Mouse (Mus musculus) hindbrain, embryonic 16.5 days (tissue): Measurements from ENCODE around the gene Stra6. TPM values are rescaled to one million over a fixed set of nuclear protein-coding genes. Genes with fewer than 3 reads are reported as not detected.

Experiments
- ATAC-seq: fragments of 200-750 bp; cut with Nextera tagmentation; 2 replicates; pipeline ENCODE4 v1.8.0; 2017; ENCODE audit warnings: moderate TSS enrichment, moderate library complexity
- H3K27ac ChIP-seq: fragments of 300-500 bp; sonication (generic); 2 replicates; pipeline ENCODE4 v1.5.1; 2014; ENCODE audit warnings: low read depth, mild to moderate bottlenecking, control low read depth, low read length, moderate library complexity
- H3K27me3 ChIP-seq: fragments of 300-500 bp; sonication (generic); replicated peaks from 2 replicates; pipeline ENCODE4 v1.6.1; 2014; ENCODE audit warnings: low read length; ENCODE audit not compliant: control insufficient read depth, insufficient read depth
- H3K36me3 ChIP-seq: fragments of 300-500 bp; sonication (generic); 2 replicates; pipeline ENCODE4 v1.6.1; 2014; ENCODE audit warnings: mild to moderate bottlenecking, low read length, moderate library complexity, mixed read lengths; ENCODE audit not compliant: control insufficient read depth, insufficient read depth
- H3K4me1 ChIP-seq: fragments of 300-500 bp; sonication (generic); 2 replicates; pipeline ENCODE4 v1.6.1; 2014; ENCODE audit warnings: low read depth, low read length; ENCODE audit not compliant: control insufficient read depth, insufficient read depth
- H3K4me2 ChIP-seq: fragments of 300-500 bp; sonication (generic); 2 replicates; pipeline ENCODE4 v1.6.1; 2014; ENCODE audit warnings: mild to moderate bottlenecking, low read length, control low read depth, moderate library complexity
- H3K4me3 ChIP-seq: fragments of 300-500 bp; sonication (generic); 2 replicates; pipeline ENCODE4 v1.5.1; 2014; ENCODE audit warnings: mild to moderate bottlenecking, low read length, control low read depth, moderate library complexity
- H3K9ac ChIP-seq: fragments of 300-500 bp; sonication (generic); 2 replicates; pipeline ENCODE4 v1.6.1; 2014; ENCODE audit warnings: low read depth, mild to moderate bottlenecking, control low read depth, low read length, moderate library complexity
- H3K9me3 ChIP-seq: fragments of 300-500 bp; sonication (generic); 2 replicates; pipeline ENCODE4 v1.6.1; 2014; ENCODE audit warnings: mild to moderate bottlenecking, low read length, moderate library complexity; ENCODE audit not compliant: control insufficient read depth
- WGBS: fragments of 180-500 bp; shearing (Covaris S2); extraction: QIAGEN DNeasy Blood & Tissue Kit; methylation state at CpG from one replicate; pipeline ENCODE4 v1.1.7; 2014; 5-methylcytosine and 5-hydroxymethylcytosine counted together
- polyA plus RNA-seq: library from polyadenylated mRNA; unstranded; fragments of >200 nt; fragmentation: Nextera tagmentation; extraction: Ambion mirVana; gene quantifications from 2 replicates; pipeline ENCODE4 v1.2.1, GENCODE M21; 2015

The Stra6 gene
- polyA plus RNA-seq, 1 experiment from 2014 or later: 11.6 TPM

DNA sequence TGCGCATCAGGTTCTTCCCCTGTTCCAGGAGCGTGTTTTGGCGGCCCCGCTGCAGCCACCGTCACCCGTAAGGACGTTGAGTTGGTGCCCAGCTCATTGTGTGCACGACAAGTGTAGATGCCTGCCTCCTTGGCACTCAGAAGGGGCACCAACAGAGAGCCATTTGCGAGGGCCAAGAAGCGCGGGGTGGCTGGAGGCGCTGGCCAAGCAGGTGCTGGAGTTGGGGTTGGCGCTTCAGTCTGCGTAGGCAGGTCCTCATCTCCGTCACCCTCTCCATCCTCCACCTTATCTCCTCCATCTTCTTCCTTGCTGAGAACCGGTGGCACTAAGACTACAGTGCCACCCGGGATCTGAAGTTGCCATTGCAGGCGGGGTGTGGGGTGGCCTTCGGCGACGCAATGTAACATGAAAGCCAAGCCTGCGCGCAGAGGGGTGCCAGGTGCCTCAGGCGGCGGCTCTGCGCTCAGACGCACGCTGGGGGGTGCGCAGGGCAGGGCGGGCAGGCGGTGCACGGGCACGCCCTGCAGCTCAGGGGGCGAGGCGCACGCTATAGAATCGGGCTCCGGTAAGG is 135.3 kb downstream of the Stra6 start:
- H3K4me1 ChIP-seq: peaks cover 44% of the 10 kb centered on the region

DNA sequence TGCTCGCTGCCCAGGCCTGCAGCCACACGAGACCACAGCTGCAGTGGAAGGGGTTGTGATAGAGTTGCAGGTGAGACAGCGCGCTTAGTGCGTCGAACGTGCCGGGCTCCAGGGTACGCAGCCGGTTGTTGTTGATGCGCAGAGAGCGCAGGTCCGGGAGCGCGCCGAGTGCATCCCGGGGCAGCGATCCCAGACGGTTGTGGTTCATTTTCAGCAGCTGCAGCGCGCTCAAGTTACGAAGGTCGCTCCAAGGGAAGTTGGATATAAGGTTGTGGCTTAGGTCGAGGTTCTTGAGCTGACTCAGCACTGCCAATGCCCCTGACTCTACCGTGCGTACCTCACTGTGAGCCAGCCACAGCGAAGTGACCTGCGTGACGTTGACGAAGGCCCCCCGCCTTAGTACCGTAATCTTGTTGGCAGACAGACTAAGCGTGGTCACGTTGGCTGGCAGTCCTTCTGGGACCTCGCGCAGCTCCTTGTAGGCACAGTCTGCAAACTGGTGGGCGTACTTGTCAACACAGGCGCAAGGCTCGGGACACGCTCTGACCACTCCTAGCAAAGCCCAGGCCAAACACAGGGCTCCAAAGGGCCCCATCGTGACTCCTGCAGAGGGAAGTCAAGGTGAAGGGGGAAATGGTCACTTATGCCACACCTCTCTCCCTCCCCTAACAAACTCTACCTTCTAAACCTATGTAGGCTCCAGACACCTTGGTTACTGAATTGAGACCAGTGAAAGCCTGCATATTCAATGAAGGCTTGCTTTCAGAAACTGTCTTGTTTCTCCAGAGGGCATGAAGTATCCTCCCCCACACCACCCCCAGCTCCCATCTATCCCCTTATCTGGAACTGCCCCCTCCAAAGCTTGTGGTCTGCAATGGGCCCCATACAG is 136.0 kb downstream of the Stra6 start:
- peak overlapping the region; percentile 72 for H3K4me2 ChIP-seq

More for the DNA sequence above, 135.3 kb downstream of the Stra6 start:
- H3K9me3 ChIP-seq: no peaks in the 10 kb centered on the region
- peak overlapping the region; percentile 61 for H3K27ac ChIP-seq
- H3K4me3 ChIP-seq: peak overlapping the region; percentile 33
- ATAC-seq: no peak
- WGBS: 2% methylated on average over 38 of the region's 38 CpGs
- no peaks in the 10 kb centered on the region for H3K36me3 ChIP-seq
- H3K27me3 ChIP-seq: peaks cover 66% of the 10 kb centered on the region
- H3K4me2 ChIP-seq: peak overlapping the region; percentile 72
- H3K9ac ChIP-seq: peak overlapping the region; percentile 49

DNA sequence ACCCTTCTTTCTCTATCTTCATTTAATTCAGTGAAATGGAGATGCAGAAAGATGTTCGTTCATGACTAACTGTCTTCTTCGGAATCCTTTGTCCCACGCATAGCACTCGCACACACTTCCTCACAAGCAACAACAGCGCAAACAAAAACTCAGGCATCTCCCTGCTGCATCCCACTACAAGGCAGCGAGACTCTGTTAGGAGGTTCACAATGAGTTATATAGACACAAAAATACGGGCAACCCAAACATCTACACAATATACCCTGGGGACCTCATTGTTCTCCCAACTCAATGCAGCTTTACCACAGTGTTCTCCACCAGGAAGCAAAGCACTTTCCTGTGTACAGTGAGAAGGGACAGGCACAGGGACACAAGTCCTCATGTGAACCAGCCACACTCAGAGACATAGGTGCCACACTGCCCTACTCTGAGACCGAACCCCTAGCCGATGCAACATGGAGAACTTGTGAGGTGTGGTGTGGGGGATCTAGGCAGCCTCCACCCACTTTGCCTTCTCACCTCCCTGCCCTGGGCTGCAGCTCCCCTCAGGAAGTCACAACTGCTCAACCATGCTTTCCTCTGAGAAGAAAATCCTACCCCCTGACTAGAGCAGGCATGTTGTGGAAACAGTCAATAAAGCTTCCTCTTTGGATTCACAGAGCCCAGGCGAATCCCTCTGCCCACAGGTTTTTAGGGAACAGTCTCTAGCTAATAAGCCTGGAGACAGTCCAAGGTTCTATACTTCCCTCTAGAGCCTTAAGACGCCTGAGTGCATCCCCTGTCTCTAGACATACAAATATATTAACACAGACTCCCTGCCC is 136.9 kb downstream of the Stra6 start:
- Histone ChIP-seq H3K4me3 (peak overlapping the region; percentile 33), H3K36me3 (no peaks in the 10 kb centered on the region), H3K4me1 (peaks cover 44% of the 10 kb centered on the region), H3K9me3 (no peaks in the 10 kb centered on the region), H3K9ac (peak overlapping the region; percentile 52; the same call in 1 of the 2 replicates), H3K4me2 (peak overlapping the region; percentile 72), H3K27me3 (peaks cover 59% of the 10 kb centered on the region), H3K27ac (peak overlapping the region; percentile 51)
- no peak for ATAC-seq
- 9% methylated on average over 11 of the region's 11 CpGs for WGBS

More for the DNA sequence above, 136.0 kb downstream of the Stra6 start:
- Histone ChIP-seq H3K36me3 (no peaks in the 10 kb centered on the region), H3K9me3 (no peaks in the 10 kb centered on the region), H3K9ac (peak overlapping the region; percentile 49), H3K4me3 (peak overlapping the region; percentile 33), H3K4me1 (peaks cover 44% of the 10 kb centered on the region), H3K27me3 (peaks cover 62% of the 10 kb centered on the region), H3K27ac (peak overlapping the region; percentile 51; the same call in 1 of the 2 replicates)
- no peak for ATAC-seq
- 1% methylated on average over 40 of the region's 41 CpGs for WGBS

DNA sequence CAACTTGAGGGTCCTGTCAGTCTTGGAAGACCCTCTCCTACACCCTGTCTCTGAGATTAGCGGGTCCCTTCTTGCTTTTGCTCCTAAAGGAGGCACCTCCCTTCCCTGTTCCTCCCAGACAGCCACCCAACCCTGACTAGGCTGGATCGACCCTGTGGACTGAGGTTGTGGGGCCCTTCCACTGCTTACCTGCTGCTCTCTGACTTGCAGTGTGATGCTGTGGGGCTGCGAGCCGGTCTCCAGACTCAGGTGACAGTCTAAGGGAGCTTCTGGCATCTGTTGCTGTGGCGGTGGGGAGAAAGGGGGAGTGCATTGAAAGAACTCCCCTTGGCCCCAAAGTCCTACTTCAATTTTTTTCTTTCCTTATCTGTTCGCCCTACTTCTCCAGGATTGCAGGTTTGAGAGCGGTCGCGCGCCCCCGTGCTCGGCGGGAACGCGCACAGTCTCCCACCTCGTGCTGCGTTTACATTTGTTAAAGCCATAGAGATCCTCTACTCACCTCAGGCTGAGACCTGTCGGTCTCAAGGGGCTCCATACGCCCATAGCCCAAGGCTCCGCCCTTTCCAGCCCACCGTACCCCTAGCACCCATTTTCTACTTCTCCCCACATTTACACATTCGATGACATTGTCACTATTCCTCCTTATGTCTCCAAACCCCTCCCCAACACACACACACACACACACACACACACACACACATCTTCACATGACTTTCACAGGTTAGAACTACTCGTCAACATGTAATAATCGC is 137.7 kb downstream of the Stra6 start:
- peak overlapping the region; percentile 33 for H3K4me3 ChIP-seq
- no peaks in the 10 kb centered on the region for H3K36me3 ChIP-seq
- no peak for ATAC-seq
- peaks cover 42% of the 10 kb centered on the region for H3K4me1 ChIP-seq
- peaks cover 52% of the 10 kb centered on the region for H3K27me3 ChIP-seq
- H3K4me2 ChIP-seq: peak overlapping the region; percentile 72
- peak overlapping the region; percentile 51 for H3K27ac ChIP-seq
- peak overlapping the region; percentile 52; the same call in 1 of the 2 replicates for H3K9ac ChIP-seq
- no peaks in the 10 kb centered on the region for H3K9me3 ChIP-seq
- under 1% methylated on average over 24 of the region's 24 CpGs for WGBS

DNA sequence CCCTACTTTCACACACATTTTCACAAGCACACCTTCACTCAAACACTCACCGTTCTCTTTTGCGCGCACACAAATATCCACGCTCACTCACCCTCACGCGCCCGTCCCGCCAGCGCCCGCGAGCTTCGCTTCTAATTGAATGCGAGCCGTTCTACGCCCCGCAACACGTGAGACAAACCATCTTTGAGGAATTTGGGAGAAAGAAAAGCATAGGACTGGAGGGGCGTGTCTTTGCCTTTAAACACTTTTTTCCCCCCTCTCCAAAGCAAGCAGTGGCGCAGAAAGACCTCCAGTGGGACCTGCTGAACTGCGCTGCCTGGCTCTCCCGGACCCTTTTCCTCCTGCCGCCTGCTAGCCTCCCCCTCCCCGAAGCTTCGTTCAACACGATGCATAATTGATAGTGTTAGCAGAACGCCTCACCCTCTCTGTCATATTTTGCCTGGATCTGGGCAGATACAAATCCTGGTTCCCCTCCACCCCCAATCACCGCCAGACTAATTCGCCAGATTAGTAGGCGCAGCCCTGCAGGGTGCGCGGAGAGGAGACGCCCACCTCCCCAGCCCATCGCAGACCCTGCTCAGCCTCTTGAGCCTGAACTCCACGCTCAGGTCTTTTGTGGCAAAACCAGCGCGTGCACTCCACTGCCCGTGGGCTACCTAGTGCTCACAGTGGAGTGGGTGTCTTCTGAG is 138.4 kb downstream of the Stra6 start:
- H3K27ac ChIP-seq: peak overlapping the region; percentile 75
- ATAC-seq: no peak
- WGBS: under 1% methylated on average over 37 of the region's 37 CpGs
- H3K4me3 ChIP-seq: peak overlapping the region; percentile 33
- no peaks in the 10 kb centered on the region for H3K9me3 ChIP-seq
- H3K4me2 ChIP-seq: peak overlapping the region; percentile 72
- H3K36me3 ChIP-seq: no peaks in the 10 kb centered on the region
- peak overlapping the region; percentile 45; the same call in 1 of the 2 replicates for H3K9ac ChIP-seq
- peaks cover 41% of the 10 kb centered on the region for H3K4me1 ChIP-seq
- peaks cover 50% of the 10 kb centered on the region for H3K27me3 ChIP-seq

DNA sequence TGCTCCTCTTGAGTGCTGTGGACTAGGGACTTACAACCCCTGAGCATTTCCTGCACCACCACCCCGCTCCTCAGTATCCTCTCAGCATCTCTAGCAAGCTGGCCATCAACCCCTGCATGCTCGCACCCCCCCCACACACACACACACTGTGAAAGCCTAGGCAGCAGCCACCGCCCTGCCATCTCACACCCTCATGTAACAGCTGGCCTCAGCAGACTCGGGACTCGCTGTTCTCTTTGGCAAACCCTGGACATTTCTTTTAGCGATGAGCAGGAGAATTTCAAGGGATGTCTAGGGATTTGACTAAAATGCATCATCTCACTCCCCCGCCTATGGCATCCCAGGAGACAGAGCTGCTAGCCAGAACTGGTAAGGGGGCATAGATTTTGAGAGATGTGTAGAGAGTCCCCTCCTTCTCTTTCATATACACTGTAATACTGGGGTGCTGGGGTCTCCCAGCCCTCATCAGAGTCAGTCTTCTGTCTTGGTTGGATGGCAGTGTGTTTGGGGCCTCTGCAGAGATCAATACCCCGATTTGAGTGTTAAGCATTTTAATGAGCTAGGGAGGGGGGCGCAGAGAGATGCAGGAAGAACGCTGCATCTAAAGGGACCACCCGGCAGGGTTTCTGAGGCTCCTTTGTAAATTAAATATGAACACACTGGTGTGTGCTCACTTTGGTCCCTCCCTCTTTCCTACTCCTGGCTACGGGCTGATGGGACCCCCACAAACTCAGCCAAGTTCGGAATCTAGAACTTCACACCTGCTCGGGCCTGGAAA is 139.3 kb downstream of the Stra6 start:
- Histone ChIP-seq H3K9me3 (no peaks in the 10 kb centered on the region), H3K27ac (peak overlapping the region; percentile 75), H3K4me1 (peaks cover 33% of the 10 kb centered on the region), H3K4me3 (peak overlapping the region; percentile 33), H3K36me3 (no peaks in the 10 kb centered on the region), H3K4me2 (peak overlapping the region; percentile 72), H3K9ac (peak overlapping the region; percentile 55), H3K27me3 (peaks cover 47% of the 10 kb centered on the region)
- no peak for ATAC-seq
- WGBS: 3% methylated on average over 14 of the region's 14 CpGs
